Mouse (Mus musculus) fat pad, adult 2 months (tissue): ENCODE results near the gene Tspan31.
"Not testable (repeated sequence)": the region's sequence is repeated elsewhere in the genome, so short reads cannot be mapped to it uniquely, and the experiment has no call there.

ENCODE experiments used
- DNase-seq: peaks from one replicate; pipeline ENCODE4 v3.0.0-alpha.2; 2011; ENCODE audit warnings: low read depth, low spot score; ENCODE audit errors: extremely low read depth

The Tspan31 gene

GRCm38 (mm10) chr10:127065981-127066380, 4.1 kb downstream of the Tspan31 start:
- DNase-seq: no peak

DNA sequence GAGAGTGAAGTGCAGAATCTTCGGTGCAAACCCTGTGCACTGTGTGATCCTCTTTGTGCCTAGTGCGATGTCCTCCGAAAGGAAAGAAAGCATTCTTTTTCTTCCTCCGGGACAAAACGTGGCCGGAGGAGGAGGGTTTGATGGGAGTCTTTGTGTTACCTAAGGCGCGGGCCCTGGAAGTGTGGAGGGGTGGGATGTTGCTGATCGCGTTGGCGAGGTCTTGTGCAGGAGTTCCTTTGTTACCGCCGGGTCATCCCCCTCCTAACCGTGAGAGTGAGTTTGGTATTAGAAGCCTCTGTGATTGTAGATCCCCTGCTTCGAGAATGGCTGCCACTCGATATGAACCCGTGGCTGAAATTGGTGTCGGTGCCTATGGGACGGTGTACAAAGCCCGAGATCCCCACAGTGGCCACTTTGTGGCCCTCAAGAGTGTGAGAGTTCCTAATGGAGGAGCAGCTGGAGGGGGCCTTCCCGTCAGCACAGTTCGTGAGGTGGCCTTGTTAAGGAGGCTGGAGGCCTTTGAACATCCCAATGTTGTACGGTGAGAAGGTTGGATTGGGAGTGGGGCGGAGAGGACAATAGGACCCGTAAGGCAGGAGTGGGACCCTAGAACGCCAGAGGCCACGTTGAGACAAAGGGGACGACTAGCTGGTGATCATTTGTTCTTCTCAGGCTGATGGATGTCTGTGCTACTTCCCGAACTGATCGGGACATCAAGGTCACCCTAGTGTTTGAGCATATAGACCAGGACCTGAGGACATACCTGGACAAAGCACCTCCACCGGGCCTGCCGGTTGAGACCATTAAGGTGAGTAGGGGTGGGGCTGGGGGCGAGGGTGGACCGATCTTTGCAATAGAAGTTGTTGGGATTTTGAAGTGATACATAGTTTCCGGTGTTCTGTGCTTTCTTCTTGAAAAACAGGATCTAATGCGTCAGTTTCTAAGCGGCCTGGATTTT, 5.9 kb downstream of the Tspan31 start:
- DNase-seq: no peak

GRCm38 (mm10) chr10:127063239-127063872, 6.7 kb downstream of the Tspan31 start, which contains the start of gene Cdk4:
Gene Cdk4, plus strand, starts transcription at chr10:127063534.
- DNase-seq: peak; percentile 80

GRCm38 (mm10) chr10:127062503-127062902, 7.6 kb downstream of the Tspan31 start:
- no peak for DNase-seq

GRCm38 (mm10) chr10:127062101-127062500, 8.0 kb downstream of the Tspan31 start:
- not testable (repeated sequence) for DNase-seq

DNA sequence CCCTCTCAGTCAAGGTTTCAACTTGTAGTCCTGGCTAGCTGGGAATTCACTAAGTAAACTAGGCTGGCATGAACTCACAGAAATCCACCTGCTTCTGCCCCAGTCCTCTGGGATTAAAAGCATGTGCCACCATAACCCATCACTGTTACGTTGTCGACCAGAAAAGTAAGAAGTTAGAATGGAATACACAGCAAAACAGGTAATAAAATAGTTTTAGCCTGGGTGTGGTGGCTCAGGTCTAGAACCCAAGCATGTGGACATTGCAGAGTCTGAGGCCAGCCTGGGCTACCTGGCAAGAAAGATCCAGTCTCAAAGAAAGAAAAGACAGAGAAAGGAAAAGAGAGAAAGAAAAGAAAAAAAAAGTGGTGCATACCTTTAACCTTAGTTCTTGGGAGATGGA, 8.6 kb downstream of the Tspan31 start:
- DNase-seq: no peak

DNA sequence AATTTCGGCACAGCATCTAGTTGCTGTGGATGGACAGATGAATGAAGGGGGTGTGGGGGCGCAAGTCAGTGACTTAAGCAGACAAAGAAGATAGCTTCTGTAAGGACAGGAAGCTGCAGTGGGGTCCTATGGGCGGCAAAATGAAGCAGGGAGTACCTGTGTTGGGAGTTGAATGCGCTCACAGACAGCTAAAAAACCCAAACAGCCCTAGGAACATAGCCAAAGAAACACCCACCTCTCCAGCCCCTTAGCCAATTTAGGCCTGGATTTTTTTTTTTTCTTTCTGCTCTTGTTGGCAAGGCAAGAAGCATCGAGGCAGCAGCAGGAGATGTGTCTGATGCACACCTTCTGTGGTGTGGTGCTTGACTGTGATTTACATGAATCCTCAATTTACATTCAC, 9.0 kb downstream of the Tspan31 start:
- no peak for DNase-seq

DNA sequence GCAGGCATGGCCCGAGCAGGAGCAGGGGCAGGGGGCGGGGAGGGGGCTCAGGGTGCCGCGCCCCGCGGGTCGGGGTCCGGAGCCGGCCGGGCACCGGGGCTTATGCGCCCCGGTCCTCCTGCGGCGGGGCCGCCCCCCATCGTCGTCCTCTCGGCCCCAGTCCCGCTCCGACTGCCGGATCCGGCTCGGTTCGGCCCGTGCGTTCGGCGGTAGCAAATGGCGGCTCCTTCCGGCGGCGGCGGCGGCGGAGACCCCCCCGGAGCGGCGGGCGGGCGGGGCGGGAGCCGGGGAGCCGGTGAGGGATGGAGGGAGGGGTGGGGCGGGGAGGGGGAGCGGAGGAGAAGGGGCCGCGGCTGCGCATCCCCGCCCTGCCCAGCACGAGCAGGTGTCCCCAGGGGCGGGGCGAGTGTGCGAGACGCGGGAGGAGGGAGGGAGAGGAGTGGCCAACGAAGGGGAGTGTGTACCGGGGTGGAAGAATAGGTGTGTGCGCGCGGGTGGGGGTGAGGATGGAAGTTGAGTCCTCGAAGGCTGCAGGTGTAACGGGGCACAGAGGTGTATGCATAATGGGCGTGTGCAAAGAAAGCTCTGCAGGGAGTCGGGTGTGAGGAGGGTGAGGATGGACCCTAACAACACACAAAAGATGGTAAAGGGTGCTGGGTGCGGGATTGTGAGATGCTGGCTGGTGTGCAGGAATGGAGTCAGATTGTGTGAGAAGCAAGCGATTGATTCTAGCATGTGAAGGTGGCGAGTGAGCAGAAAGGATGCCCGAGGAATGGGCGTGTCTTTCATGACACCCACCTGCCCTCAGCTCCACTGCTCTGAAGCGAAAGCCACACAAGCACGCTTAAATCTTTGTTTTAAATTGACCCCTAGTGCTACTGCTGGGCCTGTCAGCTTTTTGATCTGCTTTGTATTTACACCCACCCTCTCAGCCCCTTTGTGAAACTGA, 9.8 kb downstream of the Tspan31 start, which contains the start of gene March9:
Gene March9 (minus strand): TSS at position 217 of the 949 bp plus-strand sequence.
- DNase-seq: no peak

GRCm38 (mm10) chr10:127059174-127059967, 10.7 kb downstream of the Tspan31 start:
- no peak for DNase-seq

DNA sequence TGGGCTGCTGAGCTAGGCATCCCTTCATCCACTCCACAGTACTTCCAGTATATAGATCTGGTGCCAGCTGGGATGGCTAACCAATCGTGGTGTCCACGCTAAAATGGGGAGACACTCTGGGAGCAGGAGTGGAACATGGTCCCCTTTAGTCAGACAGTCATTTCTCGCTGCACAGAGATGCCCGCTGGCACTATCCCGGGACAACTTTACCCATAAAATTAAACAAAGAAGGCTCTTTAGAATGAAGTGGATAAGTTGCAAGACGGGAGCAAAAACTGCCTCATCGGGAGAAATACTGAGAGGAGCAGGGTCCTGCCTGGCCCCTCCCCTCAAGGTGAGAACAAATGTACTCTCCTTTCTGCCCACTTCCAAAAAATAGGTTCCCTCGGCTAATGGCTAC, 11.4 kb downstream of the Tspan31 start:
- no peak for DNase-seq

DNA sequence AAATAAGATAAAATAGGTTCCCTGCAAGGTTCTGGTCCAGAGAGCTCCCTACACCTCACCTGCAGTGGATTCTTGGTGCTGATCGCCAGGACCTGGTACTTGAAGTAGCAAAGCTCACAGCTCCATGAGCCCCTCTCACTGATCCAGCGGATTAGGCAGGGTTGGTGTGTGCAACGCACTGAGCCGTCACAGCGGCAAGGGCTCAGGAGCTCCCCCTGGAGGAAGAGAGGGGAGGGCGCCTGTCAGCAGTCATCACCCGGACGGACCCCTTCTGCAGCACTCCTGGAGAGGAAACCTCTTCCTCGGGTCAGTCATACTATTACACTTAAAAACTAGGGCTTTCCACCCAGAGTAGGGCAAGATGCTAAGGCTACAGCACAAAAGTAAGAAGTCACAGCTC, 11.9 kb downstream of the Tspan31 start:
- DNase-seq: no peak

GRCm38 (mm10) chr10:127056490-127056889, 13.6 kb downstream of the Tspan31 start:
- DNase-seq: no peak

DNA sequence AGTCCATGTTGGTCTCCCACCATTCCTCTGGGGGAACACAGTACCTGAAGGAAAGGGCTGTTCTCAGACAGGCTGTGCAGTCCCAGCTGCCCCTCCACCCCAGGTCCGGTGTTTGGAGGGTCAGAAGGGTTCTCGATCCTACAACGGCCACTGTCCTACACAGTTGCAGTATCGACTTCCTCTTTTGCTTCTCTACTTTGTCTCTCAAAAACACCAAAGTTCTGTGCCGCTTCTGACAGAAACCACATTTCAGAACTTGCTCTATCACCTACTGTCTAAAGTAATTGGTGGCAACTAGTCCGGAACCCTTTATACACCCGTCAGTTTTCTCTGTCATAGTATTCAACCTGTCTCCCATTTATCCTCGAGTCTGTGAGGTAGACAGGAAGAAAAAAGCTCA, 14.7 kb downstream of the Tspan31 start:
- DNase-seq: no peak

GRCm38 (mm10) chr10:127054646-127055045, 15.4 kb downstream of the Tspan31 start:
- no peak for DNase-seq

GRCm38 (mm10) chr10:127050119-127050474, 20.0 kb downstream of the Tspan31 start:
- no peak for DNase-seq

- no peak for DNase-seq
Observed at GRCm38 (mm10) chr10:127049395-127050118, 20.5 kb downstream of the Tspan31 start.

GRCm38 (mm10) chr10:127048608-127049394, 21.3 kb downstream of the Tspan31 start:
- no peak for DNase-seq

DNA sequence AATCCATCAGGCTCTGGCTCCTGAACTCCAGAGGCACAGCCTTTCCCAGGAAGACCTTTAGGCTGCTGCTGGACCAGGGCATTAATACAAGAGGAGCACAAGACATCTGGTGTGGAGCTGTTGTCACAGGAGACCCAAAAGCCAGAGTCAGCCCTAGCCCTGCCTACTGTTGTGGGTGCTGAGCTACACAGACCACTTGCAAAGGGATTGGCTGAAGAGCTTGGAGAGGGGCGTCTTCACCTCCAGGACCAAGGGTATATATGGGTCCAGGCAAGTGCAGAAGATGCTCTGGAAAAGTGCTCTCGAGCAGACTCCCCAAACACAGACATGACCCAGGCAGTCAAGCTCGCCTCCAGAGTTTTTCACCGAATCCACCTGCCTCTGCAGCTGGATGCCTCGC, 22.1 kb downstream of the Tspan31 start, which contains the start of gene Cyp27b1:
Gene Cyp27b1 (plus strand): TSS at position 297 of the 400 bp plus-strand sequence.
- DNase-seq: no peak

- no peak for DNase-seq
Observed at GRCm38 (mm10) chr10:127043187-127043586, 26.9 kb downstream of the Tspan31 start.
